Mouse (Mus musculus) stomach, postnatal 0 days (tissue): ENCODE results near the gene Adamts17. TPM values are rescaled to one million over a fixed set of nuclear protein-coding genes. Genes with fewer than 3 reads are reported as not detected.

Source experiments
- ATAC-seq: fragments of 200-750 bp; cut with Nextera tagmentation; 2 replicates; pipeline ENCODE4 v1.8.0; 2017; ENCODE audit not compliant: low FRiP score, low TSS enrichment
- DNase-seq: peaks from one replicate; pipeline ENCODE4 v3.0.0-alpha.2; 2016; ENCODE audit warnings: low spot score
- H3K27ac ChIP-seq: fragments of 300-500 bp; sonication (generic); replicated peaks from 2 replicates; pipeline ENCODE4 v1.5.1; 2014; ENCODE audit warnings: mild to moderate bottlenecking, control low read depth
- H3K27me3 ChIP-seq: fragments of 300-500 bp; sonication (generic); 2 replicates; pipeline ENCODE4 v1.6.1; 2014; ENCODE audit warnings: low read length; ENCODE audit not compliant: control insufficient read depth, insufficient read depth
- H3K36me3 ChIP-seq: fragments of 300-500 bp; sonication (generic); 2 replicates; pipeline ENCODE4 v1.6.1; 2014; ENCODE audit warnings: low read length, mixed read lengths; ENCODE audit not compliant: control insufficient read depth, insufficient read depth
- H3K4me1 ChIP-seq: fragments of 300-500 bp; sonication (generic); replicated peaks from 2 replicates; pipeline ENCODE4 v1.6.1; 2014; ENCODE audit warnings: antibody characterized with exemption; ENCODE audit not compliant: control insufficient read depth, insufficient read depth
- H3K4me2 ChIP-seq: fragments of 300-500 bp; sonication (generic); replicated peaks from 2 replicates; pipeline ENCODE4 v1.6.1; 2014; ENCODE audit warnings: low read depth, mild to moderate bottlenecking, control low read depth, moderate library complexity
- H3K4me3 ChIP-seq: fragments of 300-500 bp; sonication (generic); 2 replicates; pipeline ENCODE4 v1.5.1; 2014; ENCODE audit warnings: low read depth, low read length, control low read depth
- H3K9ac ChIP-seq: fragments of 300-500 bp; sonication (generic); 2 replicates; pipeline ENCODE4 v1.6.1; 2014; ENCODE audit warnings: mild to moderate bottlenecking, low read length, control low read depth, mixed read lengths
- H3K9me3 ChIP-seq: fragments of 300-500 bp; sonication (generic); 2 replicates; pipeline ENCODE4 v1.6.1; 2016; ENCODE audit warnings: low read length; ENCODE audit not compliant: control insufficient read depth
- CTCF ChIP-seq: IDR thresholded peaks from 2 replicates; pipeline ENCODE4 v1.5.1; 2016; ENCODE audit warnings: antibody characterized with exemption, low read depth, mild to moderate bottlenecking, moderate library complexity
- EP300 ChIP-seq: optimal IDR thresholded peaks from 2 replicates; pipeline ENCODE3; 2016; ENCODE audit warnings: antibody characterized with exemption
- WGBS: fragments of 180-500 bp; shearing (Covaris S2); extraction: QIAGEN DNeasy Blood & Tissue Kit; methylation state at CpG from one replicate; pipeline ENCODE4 v1.1.7; 2014; 5-methylcytosine and 5-hydroxymethylcytosine counted together
- polyA plus RNA-seq: library from polyadenylated mRNA; unstranded; fragments of >200 nt; fragmentation: Nextera tagmentation; extraction: Ambion mirVana; gene quantifications from 2 replicates; pipeline ENCODE4 v1.2.1, GENCODE M21; 2015

Adamts17 gene
- polyA plus RNA-seq, 1 experiment from 2014 or later: 2.4 TPM

GRCm38 (mm10) chr7:66840008-66840719, 629 bp downstream of the Adamts17 start:
- peak overlapping the region; percentile 57 for H3K4me3 ChIP-seq
- TF ChIP-seq EP300: no peak
- TF ChIP-seq CTCF: peak; percentile 58
- no peaks in the 10 kb centered on the region for H3K27me3 ChIP-seq
- peak overlapping the region; percentile 63 for H3K9ac ChIP-seq
- DNase-seq (peak; percentile 51), ATAC-seq (peak; percentile 33)
- H3K9me3 ChIP-seq: no peaks in the 10 kb centered on the region
- H3K4me1 ChIP-seq: no peaks in the 10 kb centered on the region
- H3K36me3 ChIP-seq: no peaks in the 10 kb centered on the region
- H3K4me2 ChIP-seq: peak overlapping the region; percentile 100
- WGBS: under 1% methylated on average over 54 of the region's 76 CpGs
- H3K27ac ChIP-seq: peak overlapping the region; percentile 63; the same call in 1 of the 2 replicates

- H3K4me3 ChIP-seq: no peak overlapping the region
- no peak overlapping the region for H3K9ac ChIP-seq
- TF ChIP-seq EP300 (no peak), CTCF (no peak)
- no peaks in the 10 kb centered on the region for H3K36me3 ChIP-seq
- H3K4me2 ChIP-seq: no peak overlapping the region
- ATAC-seq (no peak), DNase-seq (no peak)
- H3K27me3 ChIP-seq: no peaks in the 10 kb centered on the region
- no peaks in the 10 kb centered on the region for H3K4me1 ChIP-seq
- no peaks in the 10 kb centered on the region for H3K9me3 ChIP-seq
- no peak overlapping the region for H3K27ac ChIP-seq
- WGBS: 82% methylated on average over 7 of the region's 7 CpGs
Measured at GRCm38 (mm10) chr7:66841165-66841564, 1.6 kb downstream of the Adamts17 start.

GRCm38 (mm10) chr7:66842021-66842420, 2.5 kb downstream of the Adamts17 start:
- Histone ChIP-seq H3K27ac (peak overlapping the region; percentile 58), H3K36me3 (no peaks in the 10 kb centered on the region), H3K4me1 (no peaks in the 10 kb centered on the region), H3K27me3 (no peaks in the 10 kb centered on the region), H3K4me2 (no peak overlapping the region), H3K4me3 (no peak overlapping the region), H3K9ac (no peak overlapping the region), H3K9me3 (no peaks in the 10 kb centered on the region)
- DNase-seq (peak; percentile 78), ATAC-seq (peak; percentile 24; the same call in 1 of the 2 replicates)
- TF ChIP-seq EP300 (no peak), CTCF (peak; percentile 93)
- 30% methylated on average over 10 of the region's 10 CpGs for WGBS

GRCm38 (mm10) chr7:66843846-66844245, 4.3 kb downstream of the Adamts17 start:
- no peak for DNase-seq
- Histone ChIP-seq H3K27me3 (no peaks in the 10 kb centered on the region), H3K4me1 (no peaks in the 10 kb centered on the region), H3K4me3 (no peak overlapping the region), H3K27ac (no peak overlapping the region), H3K4me2 (no peak overlapping the region), H3K9ac (no peak overlapping the region), H3K9me3 (no peaks in the 10 kb centered on the region), H3K36me3 (no peaks in the 10 kb centered on the region)
- no peak for ATAC-seq
- no peak for TF ChIP-seq CTCF
- TF ChIP-seq EP300: no peak
- 55% methylated on average over 2 of the region's 2 CpGs for WGBS

GRCm38 (mm10) chr7:66846582-66846981, 7.0 kb downstream of the Adamts17 start:
- Histone ChIP-seq H3K9me3 (no peaks in the 10 kb centered on the region), H3K4me2 (no peak overlapping the region), H3K4me3 (no peak overlapping the region), H3K27me3 (no peaks in the 10 kb centered on the region), H3K36me3 (no peaks in the 10 kb centered on the region), H3K4me1 (no peaks in the 10 kb centered on the region), H3K9ac (no peak overlapping the region), H3K27ac (no peak overlapping the region)
- 77% methylated on average over 6 of the region's 6 CpGs for WGBS
- TF ChIP-seq CTCF (no peak), EP300 (no peak)
- no peak for ATAC-seq
- no peak for DNase-seq

- no peak overlapping the region for H3K9ac ChIP-seq
- no peaks in the 10 kb centered on the region for H3K4me1 ChIP-seq
- WGBS: 64% methylated on average over 9 of the region's 9 CpGs
- no peak for ATAC-seq
- no peak overlapping the region for H3K27ac ChIP-seq
- no peaks in the 10 kb centered on the region for H3K9me3 ChIP-seq
- no peak overlapping the region for H3K4me2 ChIP-seq
- no peak for DNase-seq
- TF ChIP-seq CTCF (no peak), EP300 (no peak)
- no peaks in the 10 kb centered on the region for H3K27me3 ChIP-seq
- H3K36me3 ChIP-seq: no peaks in the 10 kb centered on the region
- no peak overlapping the region for H3K4me3 ChIP-seq
Measured at GRCm38 (mm10) chr7:66847299-66847698, 7.8 kb downstream of the Adamts17 start.
